ENCODE assay signal across 8 mouse cellular contexts in the genomic region with DNA sequence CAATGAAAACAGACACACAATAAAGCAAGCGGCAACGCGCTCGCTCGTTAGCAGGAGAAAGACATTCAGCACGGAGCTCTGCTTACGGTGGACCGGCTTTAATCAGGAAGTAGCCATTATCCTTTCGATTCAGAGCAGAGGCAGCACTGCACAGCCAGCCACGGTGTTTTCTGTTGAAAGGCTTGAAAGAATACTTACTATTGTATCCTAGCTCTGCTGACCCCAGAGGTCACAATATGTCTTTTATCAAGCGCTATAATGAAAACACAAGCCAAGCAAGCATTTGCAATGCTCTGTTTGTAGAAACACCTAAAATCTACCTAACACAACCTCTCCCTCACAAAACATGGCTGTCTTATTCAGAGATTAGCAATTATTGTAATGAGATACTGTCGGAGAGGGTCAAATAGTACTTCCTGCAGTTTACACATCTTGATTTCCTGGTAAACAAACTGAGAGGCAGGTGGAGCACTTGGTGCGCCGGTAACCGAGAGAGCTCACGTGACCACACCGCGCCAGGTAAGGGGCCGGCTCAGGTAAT.
A peak's percentile ranks its signal among the peaks of the same experiment; 100 is the strongest.
DNase-seq lines count a peak whose midpoint lies in the region; ATAC-seq and TF ChIP-seq lines count a peak whose summit lies in the region.

No protein-coding gene starts in this region.

- H3K9me3 ChIP-seq in limb, embryonic 15.5 days = no peaks in the 10 kb centered on the region
- H3K9me3 ChIP-seq in midbrain, embryonic 14.5 days (ENCODE audit: control insufficient read depth, low read length) = no peaks in the 10 kb centered on the region
- no peaks in the 10 kb centered on the region for H3K9me3 ChIP-seq in stomach, postnatal 0 days (ENCODE audit: control insufficient read depth, low read length)

- WGBS in kidney, adult 2 months = 8% methylated on average over 19 of the region's 19 CpGs
- WGBS in limb, embryonic 15.5 days = 13% methylated on average over 19 of the region's 19 CpGs
- 4% methylated on average over 19 of the region's 19 CpGs for WGBS in midbrain, embryonic 14.5 days
- 16% methylated on average over 19 of the region's 19 CpGs for WGBS in stomach, postnatal 0 days

- no peak overlapping the region for H3K9ac ChIP-seq in limb, embryonic 15.5 days
- H3K9ac ChIP-seq in midbrain, embryonic 14.5 days (replicated peaks; ENCODE audit: low read length) = peak overlapping the region; percentile 42; the same call in 1 of the 2 replicates
- H3K9ac ChIP-seq in stomach, postnatal 0 days (ENCODE audit: low read length) = peak overlapping the region; percentile 53

- DNase-seq in 3T3-L1 (ENCODE audit: low read depth, low spot score) (peak; percentile 11), R1 (ENCODE audit: low read depth, low spot score) (peak; percentile 42)
- DNase-seq in heart, adult 9 months (ENCODE audit: low spot score in 2 of 2) = peak; percentile 36 to 51
- peak; percentile 68 for DNase-seq in kidney, adult 2 months
- peak; percentile 76 for DNase-seq in midbrain, embryonic 14.5 days
- DNase-seq in stomach, postnatal 0 days (ENCODE audit: low spot score) = peak; percentile 61

- no peak overlapping the region for H3K27ac ChIP-seq in cortical plate, adult 2 months (ENCODE audit: insufficient read depth, low read length)
- H3K27ac ChIP-seq in kidney, adult 2 months (ENCODE audit: insufficient read depth, low read depth, low read length) = peak overlapping the region; percentile 56
- no peak overlapping the region for H3K27ac ChIP-seq in limb, embryonic 15.5 days
- H3K27ac ChIP-seq in midbrain, embryonic 14.5 days (replicated peaks; ENCODE audit: low read depth, low read length) = peak overlapping the region; percentile 82
- H3K27ac ChIP-seq in stomach, postnatal 0 days (replicated peaks) = peak overlapping the region; percentile 74

- TF ChIP-seq CTCF in cortical plate, adult 2 months (IDR thresholded peaks at IDR 0.05; ENCODE audit: extremely low read depth, insufficient read depth, low read length) = no peak
- no peak for TF ChIP-seq CTCF in kidney, adult 2 months (conservative IDR thresholded peaks at IDR 0.05; ENCODE audit: insufficient read depth, insufficient read length, low read depth, low read length)
- no peak for TF ChIP-seq CTCF in stomach, postnatal 0 days (IDR thresholded peaks at IDR 0.05; ENCODE audit: low read depth)

- peak overlapping the region; percentile 43 for H3K4me2 ChIP-seq in limb, embryonic 15.5 days
- peak overlapping the region; percentile 64 for H3K4me2 ChIP-seq in midbrain, embryonic 14.5 days (ENCODE audit: low read length)
- H3K4me2 ChIP-seq in stomach, postnatal 0 days (replicated peaks; ENCODE audit: low read depth) = peak overlapping the region; percentile 58

- no peak for TF ChIP-seq EP300 in stomach, postnatal 0 days (optimal IDR thresholded peaks at IDR 0.05)

- H3K36me3 ChIP-seq in kidney, adult 2 months (ENCODE audit: control insufficient read depth, insufficient read depth, low read length) = no peaks in the 10 kb centered on the region
- H3K36me3 ChIP-seq in limb, embryonic 15.5 days = no peaks in the 10 kb centered on the region
- no peaks in the 10 kb centered on the region for H3K36me3 ChIP-seq in midbrain, embryonic 14.5 days (ENCODE audit: control insufficient read depth, insufficient read depth, low read length)
- H3K36me3 ChIP-seq in stomach, postnatal 0 days (ENCODE audit: control insufficient read depth, insufficient read depth, low read length) = no peaks in the 10 kb centered on the region

- no peaks in the 10 kb centered on the region for H3K27me3 ChIP-seq in kidney, adult 2 months (replicated peaks; ENCODE audit: control insufficient read depth, insufficient read depth, low read length)
- H3K27me3 ChIP-seq in limb, embryonic 15.5 days = no peaks in the 10 kb centered on the region
- H3K27me3 ChIP-seq in midbrain, embryonic 14.5 days (ENCODE audit: control insufficient read depth, insufficient read depth, low read length) = no peaks in the 10 kb centered on the region
- H3K27me3 ChIP-seq in stomach, postnatal 0 days (ENCODE audit: control insufficient read depth, insufficient read depth, low read length) = no peaks in the 10 kb centered on the region

- ATAC-seq in limb, embryonic 15.5 days (ENCODE audit: insufficient number of reproducible peaks, low FRiP score, low TSS enrichment, low read depth) = no peak
- 0 out of 2 replicates have a peak, but pooled peaks have one; percentile 55 for ATAC-seq in midbrain, embryonic 14.5 days (ENCODE audit: low FRiP score, low TSS enrichment)
- ATAC-seq in stomach, postnatal 0 days (ENCODE audit: low FRiP score, low TSS enrichment) = peak; percentile 91

- no peaks in the 10 kb centered on the region for H3K4me1 ChIP-seq in cortical plate, adult 2 months (ENCODE audit: control insufficient read depth, insufficient read depth, low read length)
- H3K4me1 ChIP-seq in kidney, adult 2 months (ENCODE audit: control insufficient read depth, insufficient read depth, low read length) = no peaks in the 10 kb centered on the region
- peaks cover 5% of the 10 kb centered on the region; the same call in 1 of the 2 replicates for H3K4me1 ChIP-seq in limb, embryonic 15.5 days
- H3K4me1 ChIP-seq in midbrain, embryonic 14.5 days (ENCODE audit: control insufficient read depth, insufficient read depth, low read length) = 0 out of 2 replicates have a peak, but pooled peaks cover 4% of the 10 kb centered on the region
- no peaks in the 10 kb centered on the region for H3K4me1 ChIP-seq in stomach, postnatal 0 days (replicated peaks; ENCODE audit: control insufficient read depth, insufficient read depth)

- H3K4me3 ChIP-seq in cortical plate, adult 2 months (ENCODE audit: insufficient read depth, low read length) = peak overlapping the region; percentile 48
- peak overlapping the region; percentile 43 for H3K4me3 ChIP-seq in kidney, adult 2 months (ENCODE audit: insufficient read depth, low read depth, low read length)
- H3K4me3 ChIP-seq in limb, embryonic 15.5 days = peak overlapping the region; percentile 29
- peak overlapping the region; percentile 36 for H3K4me3 ChIP-seq in midbrain, embryonic 14.5 days (replicated peaks; ENCODE audit: low read depth, low read length)
- H3K4me3 ChIP-seq in stomach, postnatal 0 days (ENCODE audit: low read depth, low read length) = peak overlapping the region; percentile 49

- no peak for TF ChIP-seq POLR2A in cortical plate, adult 2 months (IDR thresholded peaks at IDR 0.05; ENCODE audit: extremely low read depth, insufficient read depth, low read length)
- TF ChIP-seq POLR2A in kidney, adult 2 months (IDR thresholded peaks at IDR 0.05; ENCODE audit: low read depth, low read length) = no peak

Comparison
In these comparisons a context has a peak if more than half of its experiments do, and no peak if none do; other contexts are left out.
1. DNase-seq: peak in every context shown above with its lines; median percentile 76 in midbrain, embryonic 14.5 days; 68 in kidney, adult 2 months; 61 in stomach, postnatal 0 days; 44 in heart, adult 9 months; 42 in R1; 11 in 3T3-L1.
2. H3K27ac ChIP-seq: peak in kidney, adult 2 months (single experiment), midbrain, embryonic 14.5 days (single experiment) and stomach, postnatal 0 days (single experiment); none in cortical plate, adult 2 months (single experiment) and limb, embryonic 15.5 days (single experiment).
3. Peak in every context shown above with its lines, with median percentiles within 50 percentile points of each other: H3K4me3 ChIP-seq and H3K4me2 ChIP-seq.